Mouse (Mus musculus): ENCODE measurements around the gene Olfr917.

Gene Olfr917

DNA sequence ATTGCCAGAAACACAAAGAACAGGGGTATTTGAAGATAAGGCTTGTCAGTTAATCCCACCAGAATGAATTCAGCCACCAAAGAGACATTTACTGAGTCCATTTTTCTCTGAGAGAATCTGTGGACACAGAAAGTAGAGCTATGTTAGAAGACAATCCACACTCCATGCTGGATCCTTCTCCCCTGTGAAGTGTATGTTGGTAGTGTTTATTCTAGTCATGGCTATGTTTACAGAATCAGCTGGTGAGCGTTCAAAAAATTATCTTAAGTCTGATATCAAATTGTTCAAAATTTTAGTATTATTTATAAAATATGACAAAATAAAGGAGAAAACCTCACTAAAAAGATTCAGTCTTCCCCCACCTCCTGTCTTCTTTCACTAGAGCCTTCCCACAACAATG is at the start of gene Olfr917:
TSS of gene Olfr917 (minus strand) at position 101 of the 400 bp plus-strand sequence.
- no peak for DNase-seq (ENCODE audit: inconsistent age in 2 of 2, low spot score in 1 of 2)

DNA sequence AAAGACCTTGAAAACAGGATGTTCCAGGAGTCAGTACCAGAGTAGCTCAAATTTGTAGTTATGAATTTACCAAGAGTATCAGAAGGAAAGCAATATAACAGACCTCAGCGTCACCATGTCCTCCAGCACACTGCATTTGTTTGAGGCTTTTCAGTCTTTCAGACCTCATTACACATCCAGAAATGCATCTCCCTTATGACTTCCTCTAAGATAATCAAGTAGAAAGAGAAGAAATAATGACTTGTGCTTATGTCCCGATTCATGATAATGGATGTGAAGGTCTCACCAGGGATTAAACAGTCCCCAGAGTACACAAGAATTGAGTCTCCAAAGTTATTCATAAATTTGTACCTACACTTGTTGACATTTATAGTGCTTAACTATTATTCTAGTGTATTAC is 8.9 kb upstream of the Olfr917 start, which contains the start of gene Olfr918:
TSS of gene Olfr918 (minus strand) at position 101 of the 400 bp plus-strand sequence.
- DNase-seq (ENCODE audit: inconsistent age in 2 of 2, low spot score in 1 of 2): no peak

DNA sequence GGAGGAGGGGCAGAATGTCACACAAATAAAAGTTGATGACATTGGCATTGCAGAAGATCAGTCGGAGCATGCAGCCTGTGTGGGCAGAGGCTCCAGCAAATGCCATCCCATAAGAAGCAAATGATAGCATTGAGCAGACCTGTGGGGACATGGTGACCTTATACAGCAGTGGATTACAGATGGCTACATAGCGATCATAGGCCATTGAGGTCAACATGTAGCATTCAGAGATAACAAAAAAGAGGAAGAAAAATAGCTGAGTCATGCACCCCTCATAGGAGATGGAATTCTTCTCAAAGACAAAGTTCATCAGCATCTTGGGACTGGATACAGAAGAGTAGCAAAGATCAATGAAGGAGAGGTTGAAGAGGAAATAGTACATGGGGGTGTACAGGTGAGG is 7.2 kb upstream of the Olfr917 start:
- DNase-seq (ENCODE audit: inconsistent age in 2 of 2, low spot score in 1 of 2): no peak

DNA sequence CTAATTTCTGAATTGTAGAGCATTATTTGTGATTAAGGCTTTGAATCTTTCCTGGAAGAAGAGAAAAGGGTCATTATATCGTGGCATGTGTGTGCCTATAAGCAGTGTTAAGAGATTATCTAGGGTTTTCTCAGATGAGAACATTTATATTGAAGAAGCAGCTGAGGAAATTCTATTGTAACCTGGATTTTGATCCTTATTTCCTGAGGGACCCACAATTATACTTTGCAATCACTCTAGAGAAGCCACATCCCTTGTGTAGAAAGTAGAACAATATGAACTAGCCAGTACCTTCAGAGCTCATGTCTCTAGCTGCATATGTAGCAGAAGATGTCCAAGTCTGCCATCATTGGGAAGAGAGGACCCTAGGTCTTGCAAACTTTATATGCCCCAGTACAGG is 5.9 kb downstream of the Olfr917 start, which contains the start of gene Olfr916:
TSS of gene Olfr916 (minus strand) at position 101 of the 400 bp plus-strand sequence.
- no peak for DNase-seq (ENCODE audit: inconsistent age in 2 of 2, low spot score in 1 of 2)

DNA sequence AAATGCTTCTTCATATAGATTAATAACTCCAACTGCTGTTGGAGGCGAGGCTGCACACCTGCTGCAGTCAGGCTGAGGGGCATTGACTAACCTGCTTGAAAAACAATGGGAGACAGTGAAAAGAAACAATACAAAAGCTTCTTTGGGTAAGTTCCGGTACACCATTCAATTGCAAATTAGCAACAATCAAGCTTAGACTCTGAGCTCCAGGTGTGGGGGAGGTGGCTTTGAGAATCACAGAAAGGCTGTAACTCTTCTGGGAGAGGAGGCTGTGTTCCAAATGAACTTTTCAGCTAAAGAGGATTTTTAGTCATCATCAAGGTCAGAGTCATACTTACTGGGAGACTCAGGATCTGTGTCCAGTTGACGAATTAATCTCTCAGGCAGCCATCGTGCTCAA is 33.2 kb downstream of the Olfr917 start:
- DNase-seq (ENCODE audit: inconsistent age in 2 of 2, low spot score in 1 of 2): no peak

Data from adrenal gland, adult (tissue).